Mouse (Mus musculus): ENCODE measurements around the gene Tbl1xr1. TPM values are rescaled to one million over a fixed set of nuclear protein-coding genes. Genes with fewer than 3 reads are reported as not detected.

Tbl1xr1 gene
- total RNA-seq, 2 experiments from 2014 or later = 52.9 to 55.5 TPM

- no peak for DNase-seq (ENCODE audit: low spot score)
Observed at GRCm38 (mm10) chr3:22140111-22140658, 63.7 kb downstream of the Tbl1xr1 start.

- DNase-seq (ENCODE audit: low spot score) = no peak
Observed at GRCm38 (mm10) chr3:22141984-22142719, 65.7 kb downstream of the Tbl1xr1 start.

GRCm38 (mm10) chr3:22142846-22143641, 66.6 kb downstream of the Tbl1xr1 start:
- no peak for DNase-seq (ENCODE audit: low spot score)

- peak; percentile 29 for DNase-seq (ENCODE audit: low spot score)
Observed at GRCm38 (mm10) chr3:22144255-22144654, 67.8 kb downstream of the Tbl1xr1 start.

GRCm38 (mm10) chr3:22147433-22147927, 71.0 kb downstream of the Tbl1xr1 start:
- peak; percentile 36 for DNase-seq (ENCODE audit: low spot score)

GRCm38 (mm10) chr3:22148306-22148932, 72.0 kb downstream of the Tbl1xr1 start:
- no peak for DNase-seq (ENCODE audit: low spot score)

- no peak for DNase-seq (ENCODE audit: low spot score)
Observed at GRCm38 (mm10) chr3:22150872-22151530, 74.5 kb downstream of the Tbl1xr1 start.

GRCm38 (mm10) chr3:22152773-22153172, 76.3 kb downstream of the Tbl1xr1 start:
- no peak for DNase-seq (ENCODE audit: low spot score)

- DNase-seq (ENCODE audit: low spot score) = no peak
Observed at GRCm38 (mm10) chr3:22154522-22154921, 78.1 kb downstream of the Tbl1xr1 start.

GRCm38 (mm10) chr3:22156397-22156796, 79.9 kb downstream of the Tbl1xr1 start:
- no peak for DNase-seq (ENCODE audit: low spot score)

- no peak for DNase-seq (ENCODE audit: low spot score)
Observed at GRCm38 (mm10) chr3:22162948-22163347, 86.5 kb downstream of the Tbl1xr1 start.

GRCm38 (mm10) chr3:22167856-22168255, 91.4 kb downstream of the Tbl1xr1 start:
- no peak for DNase-seq (ENCODE audit: low spot score)

GRCm38 (mm10) chr3:22168432-22168831, 92.0 kb downstream of the Tbl1xr1 start:
- DNase-seq (ENCODE audit: low spot score) = no peak

- no peak for DNase-seq (ENCODE audit: low spot score)
Observed at GRCm38 (mm10) chr3:22171526-22171925, 95.1 kb downstream of the Tbl1xr1 start.

GRCm38 (mm10) chr3:22172410-22172809, 96.0 kb downstream of the Tbl1xr1 start:
- DNase-seq (ENCODE audit: low spot score) = no peak

- no peak for DNase-seq (ENCODE audit: low spot score)
Observed at GRCm38 (mm10) chr3:22173171-22173570, 96.7 kb downstream of the Tbl1xr1 start.

GRCm38 (mm10) chr3:22174232-22174631, 97.8 kb downstream of the Tbl1xr1 start:
- DNase-seq (ENCODE audit: low spot score) = no peak

GRCm38 (mm10) chr3:22180076-22180475, 103.6 kb downstream of the Tbl1xr1 start:
- no peak for DNase-seq (ENCODE audit: low spot score)

- no peak for DNase-seq (ENCODE audit: low spot score)
Observed at GRCm38 (mm10) chr3:22181026-22181425, 104.6 kb downstream of the Tbl1xr1 start.

GRCm38 (mm10) chr3:22185265-22185664, 108.8 kb downstream of the Tbl1xr1 start:
- DNase-seq (ENCODE audit: low spot score) = no peak

- DNase-seq (ENCODE audit: low spot score) = peak; percentile 27
Observed at GRCm38 (mm10) chr3:22190498-22190897, 114.0 kb downstream of the Tbl1xr1 start.

All from gastrocnemius, adult 18-20 months (tissue).